ENCODE assay signal across 15 mouse cellular contexts in genomic region chr15:86925081-86925749, GRCm38 (mm10).
A peak's percentile ranks its signal among the peaks of the same experiment; 100 is the strongest.
DNase-seq lines count a peak whose midpoint lies in the region; ATAC-seq lines count a peak whose summit lies in the region.
"Had no signal": no experiment of that assay in that cellular context is flagged by ENCODE, and none has a peak within 500 bp of the region (broad histone marks: within the 10 kb centered on the region; RNA-seq: fewer than 3 reads in every experiment).

No protein-coding gene starts in this region.

- peaks cover 21% of the 10 kb centered on the region for H3K27me3 ChIP-seq in forebrain, embryonic 10.5 days (ENCODE audit: poor library complexity, severe bottlenecking)
- H3K27me3 ChIP-seq in hindbrain, embryonic 13.5 days, result no peaks in the 10 kb centered on the region
- no peaks in the 10 kb centered on the region for H3K27me3 ChIP-seq in midbrain, embryonic 15.5 days (replicated peaks)
- H3K27me3 ChIP-seq: intestine, embryonic 15.5 days; liver, embryonic 13.5 days had no signal

- DNase-seq in embryo, embryonic 9.5 days (ENCODE audit: extremely low spot score), result peak; percentile 27
- peak; percentile 24 for DNase-seq in forebrain, embryonic 10.5 days (ENCODE audit: extremely low spot score, low spot score)
- no peak for DNase-seq in adrenal gland, postnatal 10 days
- DNase-seq in urinary bladder, postnatal 14 days (ENCODE audit: low spot score), result no peak
- no peak for DNase-seq in left cerebral cortex, adult 18-20 months (ENCODE audit: low spot score in 2 of 2)
- DNase-seq in ovary, postnatal 10 days (ENCODE audit: low spot score), result no peak
- DNase-seq: cerebellum, adult 9-11 months; gastrocnemius, postnatal 14 days; kidney, postnatal 14 days; liver, embryonic 13.5 days; lung, postnatal 10 days had no signal

- H3K36me3 ChIP-seq in forebrain, embryonic 10.5 days (replicated peaks), result no peaks in the 10 kb centered on the region
- no peaks in the 10 kb centered on the region for H3K36me3 ChIP-seq in hindbrain, embryonic 13.5 days
- no peaks in the 10 kb centered on the region for H3K36me3 ChIP-seq in midbrain, embryonic 15.5 days (replicated peaks)
- H3K36me3 ChIP-seq: intestine, embryonic 15.5 days; liver, embryonic 13.5 days had no signal

- peaks cover 34% of the 10 kb centered on the region for H3K4me1 ChIP-seq in forebrain, embryonic 10.5 days
- H3K4me1 ChIP-seq in hindbrain, embryonic 13.5 days (replicated peaks), result peaks cover 35% of the 10 kb centered on the region
- H3K4me1 ChIP-seq in midbrain, embryonic 15.5 days, result peaks cover 30% of the 10 kb centered on the region
- H3K4me1 ChIP-seq: intestine, embryonic 15.5 days; liver, embryonic 13.5 days had no signal

- WGBS in forebrain, embryonic 10.5 days, result 14% methylated on average over 17 of the region's 17 CpGs
- WGBS in hindbrain, embryonic 13.5 days, result 10% methylated on average over 17 of the region's 17 CpGs
- 9% methylated on average over 17 of the region's 17 CpGs for WGBS in midbrain, embryonic 15.5 days

- H3K27ac ChIP-seq in forebrain, embryonic 10.5 days, result peak overlapping the region; percentile 70
- H3K27ac ChIP-seq in hindbrain, embryonic 13.5 days, result no peak overlapping the region
- peak overlapping the region; percentile 36 for H3K27ac ChIP-seq in midbrain, embryonic 15.5 days
- H3K27ac ChIP-seq: intestine, embryonic 15.5 days; liver, embryonic 13.5 days had no signal

- H3K4me2 ChIP-seq in hindbrain, embryonic 13.5 days, result peak overlapping the region; percentile 39
- H3K4me2 ChIP-seq in midbrain, embryonic 15.5 days, result peak overlapping the region; percentile 33
- H3K4me2 ChIP-seq: intestine, embryonic 15.5 days; liver, embryonic 13.5 days had no signal

- H3K9ac ChIP-seq in hindbrain, embryonic 13.5 days, result 0 out of 2 replicates have a peak overlapping the region, but pooled peaks have one; percentile 5
- H3K9ac ChIP-seq in midbrain, embryonic 15.5 days, result no peak overlapping the region
- H3K9ac ChIP-seq: intestine, embryonic 15.5 days; liver, embryonic 13.5 days had no signal

- H3K4me3 ChIP-seq in forebrain, embryonic 10.5 days, result 0 out of 2 replicates have a peak overlapping the region, but pooled peaks have one; percentile 10
- no peak overlapping the region for H3K4me3 ChIP-seq in hindbrain, embryonic 13.5 days
- H3K4me3 ChIP-seq in midbrain, embryonic 15.5 days, result no peak overlapping the region
- H3K4me3 ChIP-seq: erythroblast, embryonic 14.5 days; intestine, embryonic 15.5 days; liver, embryonic 13.5 days had no signal

- no peaks in the 10 kb centered on the region for H3K9me3 ChIP-seq in forebrain, embryonic 10.5 days
- H3K9me3 ChIP-seq in hindbrain, embryonic 13.5 days, result no peaks in the 10 kb centered on the region
- no peaks in the 10 kb centered on the region for H3K9me3 ChIP-seq in midbrain, embryonic 15.5 days
- H3K9me3 ChIP-seq: intestine, embryonic 15.5 days; liver, embryonic 13.5 days had no signal

- no peak for ATAC-seq in hindbrain, embryonic 13.5 days (ENCODE audit: low FRiP score)
- ATAC-seq in midbrain, embryonic 15.5 days (replicated peaks), result no peak; the same call in 1 of the 2 replicates
- ATAC-seq: intestine, embryonic 15.5 days had no signal

Comparison
In these comparisons a context has a peak if more than half of its experiments do, and no peak if none do; other contexts are left out.
1. DNase-seq: peak in embryo, embryonic 9.5 days (single experiment) and forebrain, embryonic 10.5 days (single experiment); none in adrenal gland, postnatal 10 days (single experiment), urinary bladder, postnatal 14 days (single experiment), left cerebral cortex, adult 18-20 months (0 of 2) and ovary, postnatal 10 days (single experiment).